Mouse (Mus musculus): ENCODE results near the gene Mum1l1.

DNA sequence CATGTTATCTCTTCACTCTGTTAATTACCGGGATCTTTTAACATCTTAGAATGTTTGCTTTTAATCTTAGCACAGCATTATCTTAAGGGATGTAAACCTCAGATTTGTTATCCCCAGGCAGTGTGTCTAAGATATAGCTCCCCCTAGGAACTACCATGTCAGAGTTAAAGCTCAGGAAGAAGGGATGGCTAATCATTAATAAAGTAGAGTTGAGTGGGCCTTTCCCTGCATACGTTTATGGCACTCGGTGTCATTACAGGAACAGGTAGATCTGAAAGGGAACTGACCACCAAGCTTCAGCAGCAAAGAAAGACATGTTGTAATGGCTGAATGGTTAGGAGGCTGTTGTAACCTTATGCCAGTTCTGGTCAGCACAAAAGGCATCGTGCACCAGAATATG lies 4.9 kb downstream of the Mum1l1 start:
- no peak for TF ChIP-seq MAX (IDR thresholded peaks at IDR 0.05)
- TF ChIP-seq CTCF (IDR thresholded peaks at IDR 0.05; ENCODE audit: control insufficient read depth, insufficient read depth, insufficient read length): no peak
- no peak for TF ChIP-seq MYOD1 (IDR thresholded peaks at IDR 0.05; ENCODE audit: control insufficient read depth, insufficient read length, low read depth)
- no peak for TF ChIP-seq USF1 (IDR thresholded peaks at IDR 0.05; ENCODE audit: low read depth)
- no peak for TF ChIP-seq CEBPB (IDR thresholded peaks at IDR 0.05; ENCODE audit: low read depth)

All from C2C12 (cell line).